Mouse (Mus musculus) lung, adult 2 months (tissue): Measurements from ENCODE around the gene Slc4a8.

Experiments used
- CTCF ChIP-seq: fragments of 200-500 bp; IDR thresholded peaks from 2 replicates; pipeline ENCODE4 v1.5.1; 2011; ENCODE audit warnings: mild to moderate bottlenecking, low read length, control low read depth; ENCODE audit not compliant: insufficient read depth
- POLR2A ChIP-seq: fragments of 200-500 bp; IDR thresholded peaks from 2 replicates; pipeline ENCODE4 v1.6.1; 2011; ENCODE audit warnings: low read depth, mild to moderate bottlenecking, control low read depth, low read length, borderline replicate concordance; ENCODE audit errors: extremely low read depth

GRCm38 (mm10) chr15:100845049-100845879 lies 83.7 kb downstream of the Slc4a8 start:
- no peak for TF ChIP-seq POLR2A
- no peak for TF ChIP-seq CTCF
